Mouse (Mus musculus): Measurements from ENCODE around the gene Crebbp. TPM values are rescaled to one million over a fixed set of nuclear protein-coding genes. Genes with fewer than 3 reads are reported as not detected.
A peak's percentile ranks its signal among the peaks of the same experiment; 100 is the strongest.
"Not testable (repeated sequence)": the region's sequence is repeated elsewhere in the genome, so short reads cannot be mapped to it uniquely, and the experiment has no call there.

Crebbp gene
- polyA plus RNA-seq, 1 experiment from 2014 or later: 14.8 TPM

DNA sequence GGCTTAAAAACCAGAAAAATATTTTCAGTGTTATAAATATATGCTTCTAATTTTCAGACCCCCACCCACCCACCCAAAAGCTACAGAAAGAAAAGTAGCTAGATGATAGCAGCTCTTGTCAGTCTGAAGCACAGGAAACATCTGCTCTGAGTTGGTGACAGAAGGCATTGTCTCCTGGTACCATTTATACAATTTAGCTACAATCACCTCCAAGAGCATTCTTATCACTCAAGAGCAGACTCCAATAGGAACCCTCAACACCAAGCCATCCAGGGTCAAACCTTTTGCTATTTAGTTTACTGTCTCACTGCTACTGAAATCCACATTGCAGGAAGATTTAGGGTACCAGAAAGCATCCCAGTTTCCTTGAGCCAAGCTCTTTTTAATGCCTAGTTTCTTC, 116.9 kb downstream of the Crebbp start:
- Histone ChIP-seq H3K27ac (replicated peaks) (no peak overlapping the region), H3K9ac (ENCODE audit: low read length) (no peak overlapping the region), H3K4me3 (ENCODE audit: low read depth, low read length) (no peak overlapping the region), H3K27me3 (ENCODE audit: control insufficient read depth, insufficient read depth, low read length) (no peaks in the 10 kb centered on the region), H3K4me2 (replicated peaks; ENCODE audit: low read depth) (no peak overlapping the region), H3K36me3 (ENCODE audit: control insufficient read depth, insufficient read depth, low read length) (peaks cover 32% of the 10 kb centered on the region), H3K9me3 (ENCODE audit: control insufficient read depth, low read length) (no peaks in the 10 kb centered on the region), H3K4me1 (replicated peaks; ENCODE audit: control insufficient read depth, insufficient read depth) (no peaks in the 10 kb centered on the region)
- TF ChIP-seq CTCF (IDR thresholded peaks at IDR 0.05; ENCODE audit: low read depth) (no peak), EP300 (optimal IDR thresholded peaks at IDR 0.05) (no peak)
- DNase-seq (ENCODE audit: low spot score): no peak
- ATAC-seq (ENCODE audit: low FRiP score, low TSS enrichment): no peak

DNA sequence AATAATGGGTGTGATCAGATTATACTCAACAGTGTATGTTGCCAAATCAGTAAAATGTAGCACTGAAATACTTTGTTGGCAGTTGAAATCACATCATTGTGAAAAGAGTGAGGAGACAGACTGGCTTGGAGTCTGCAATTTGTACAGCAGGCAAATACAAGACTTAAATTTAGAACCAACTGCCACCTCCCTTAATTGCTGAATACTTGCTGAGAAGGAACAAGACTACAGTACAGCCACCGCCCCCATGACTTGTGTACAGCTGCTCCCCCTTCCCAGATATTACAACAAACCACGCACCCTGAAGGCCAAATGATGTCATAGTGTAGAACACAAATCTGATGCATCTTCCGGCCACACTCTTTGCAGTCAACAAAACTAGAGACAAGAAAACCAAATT, 117.7 kb downstream of the Crebbp start:
- Histone ChIP-seq H3K4me3 (ENCODE audit: low read depth, low read length) (no peak overlapping the region), H3K27ac (replicated peaks) (no peak overlapping the region), H3K4me2 (replicated peaks; ENCODE audit: low read depth) (no peak overlapping the region), H3K9ac (ENCODE audit: low read length) (no peak overlapping the region), H3K4me1 (replicated peaks; ENCODE audit: control insufficient read depth, insufficient read depth) (no peaks in the 10 kb centered on the region), H3K9me3 (ENCODE audit: control insufficient read depth, low read length) (no peaks in the 10 kb centered on the region), H3K36me3 (ENCODE audit: control insufficient read depth, insufficient read depth, low read length) (peaks cover 37% of the 10 kb centered on the region), H3K27me3 (ENCODE audit: control insufficient read depth, insufficient read depth, low read length) (no peaks in the 10 kb centered on the region)
- no peak for ATAC-seq (ENCODE audit: low FRiP score, low TSS enrichment)
- TF ChIP-seq EP300 (optimal IDR thresholded peaks at IDR 0.05): no peak
- no peak for TF ChIP-seq CTCF (IDR thresholded peaks at IDR 0.05; ENCODE audit: low read depth)
- 88% methylated on average over 3 of the region's 3 CpGs for WGBS
- no peak for DNase-seq (ENCODE audit: low spot score)

DNA sequence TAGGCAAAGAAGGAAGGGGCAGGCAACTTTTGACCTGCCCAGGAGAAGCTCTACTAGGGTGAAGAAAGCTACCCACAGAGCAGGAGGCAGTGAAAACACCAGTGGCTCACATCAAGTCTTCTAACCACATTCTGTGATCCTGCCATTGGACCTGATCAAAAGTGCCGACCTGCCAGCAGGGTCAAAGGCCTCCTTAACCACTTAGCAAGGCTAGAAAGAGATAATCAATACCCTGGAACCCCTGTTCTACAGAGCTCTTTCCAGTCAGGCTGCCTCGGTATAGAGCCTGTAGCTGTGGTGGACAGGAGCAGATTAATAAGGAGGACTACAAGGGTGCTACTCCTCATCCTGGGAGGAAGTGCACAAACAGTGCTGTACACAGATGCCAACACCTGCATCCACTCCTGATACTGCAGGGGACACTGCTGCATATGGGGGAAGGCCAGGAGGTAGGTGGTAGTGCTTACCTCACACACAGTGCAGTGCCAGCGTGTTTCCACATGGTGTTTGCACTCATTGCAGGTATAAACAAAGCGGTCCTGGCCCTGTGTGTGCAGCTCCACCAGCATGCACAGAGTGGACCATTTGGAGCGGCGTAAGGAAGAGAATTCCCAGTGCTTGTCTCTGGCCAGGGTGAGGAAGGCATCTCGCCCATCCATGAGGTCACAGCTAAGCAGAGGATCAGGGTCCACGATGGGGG, 126.4 kb downstream of the Crebbp start:
- TF ChIP-seq CTCF (IDR thresholded peaks at IDR 0.05; ENCODE audit: low read depth) (no peak), EP300 (optimal IDR thresholded peaks at IDR 0.05) (no peak)
- 94% methylated on average over 8 of the region's 8 CpGs for WGBS
- Histone ChIP-seq H3K4me1 (replicated peaks; ENCODE audit: control insufficient read depth, insufficient read depth) (no peaks in the 10 kb centered on the region), H3K9ac (ENCODE audit: low read length) (no peak overlapping the region), H3K4me3 (ENCODE audit: low read depth, low read length) (no peak overlapping the region), H3K27me3 (ENCODE audit: control insufficient read depth, insufficient read depth, low read length) (no peaks in the 10 kb centered on the region), H3K4me2 (replicated peaks; ENCODE audit: low read depth) (no peak overlapping the region), H3K9me3 (ENCODE audit: control insufficient read depth, low read length) (no peaks in the 10 kb centered on the region), H3K36me3 (ENCODE audit: control insufficient read depth, insufficient read depth, low read length) (peaks cover 51% of the 10 kb centered on the region), H3K27ac (replicated peaks) (no peak overlapping the region)
- ATAC-seq (ENCODE audit: low FRiP score, low TSS enrichment) (peak; percentile 31; the same call in 1 of the 2 replicates), DNase-seq (ENCODE audit: low spot score) (no peak)

DNA sequence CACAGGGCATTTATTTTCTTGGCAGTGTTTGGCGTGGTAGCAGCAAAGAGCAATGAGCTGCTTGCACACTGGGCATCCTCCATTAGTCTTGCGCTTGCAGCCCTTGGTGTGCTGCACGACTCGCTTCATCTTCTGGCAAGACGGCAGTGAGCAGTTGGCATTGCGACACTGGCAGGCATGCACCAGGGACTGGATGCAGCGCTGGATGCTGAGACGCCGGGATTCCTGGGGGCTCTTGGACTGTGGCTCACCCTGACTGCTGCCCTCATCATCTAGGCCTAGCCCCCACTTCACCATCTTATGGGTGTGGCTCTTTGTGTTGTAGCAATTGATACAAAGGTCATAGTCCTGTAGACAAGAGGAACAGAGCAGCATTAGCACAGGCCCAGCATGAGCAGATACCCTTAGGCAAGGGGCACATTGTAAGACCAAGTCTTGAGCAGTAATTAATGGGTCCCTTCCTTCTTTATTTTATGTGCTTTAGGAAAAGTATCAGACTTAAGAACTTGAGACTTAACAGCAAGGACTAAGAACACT, 127.9 kb downstream of the Crebbp start:
- no peak overlapping the region for H3K27ac ChIP-seq (replicated peaks)
- ATAC-seq (ENCODE audit: low FRiP score, low TSS enrichment): no peak
- H3K9ac ChIP-seq (ENCODE audit: low read length): no peak overlapping the region
- 93% methylated on average over 9 of the region's 9 CpGs for WGBS
- no peak overlapping the region for H3K4me2 ChIP-seq (replicated peaks; ENCODE audit: low read depth)
- peaks cover 40% of the 10 kb centered on the region for H3K36me3 ChIP-seq (ENCODE audit: control insufficient read depth, insufficient read depth, low read length)
- H3K9me3 ChIP-seq (ENCODE audit: control insufficient read depth, low read length): no peaks in the 10 kb centered on the region
- TF ChIP-seq CTCF (IDR thresholded peaks at IDR 0.05; ENCODE audit: low read depth) (no peak), EP300 (optimal IDR thresholded peaks at IDR 0.05) (no peak)
- no peak for DNase-seq (ENCODE audit: low spot score)
- no peak overlapping the region for H3K4me3 ChIP-seq (ENCODE audit: low read depth, low read length)
- no peaks in the 10 kb centered on the region for H3K27me3 ChIP-seq (ENCODE audit: control insufficient read depth, insufficient read depth, low read length)
- no peaks in the 10 kb centered on the region for H3K4me1 ChIP-seq (replicated peaks; ENCODE audit: control insufficient read depth, insufficient read depth)

DNA sequence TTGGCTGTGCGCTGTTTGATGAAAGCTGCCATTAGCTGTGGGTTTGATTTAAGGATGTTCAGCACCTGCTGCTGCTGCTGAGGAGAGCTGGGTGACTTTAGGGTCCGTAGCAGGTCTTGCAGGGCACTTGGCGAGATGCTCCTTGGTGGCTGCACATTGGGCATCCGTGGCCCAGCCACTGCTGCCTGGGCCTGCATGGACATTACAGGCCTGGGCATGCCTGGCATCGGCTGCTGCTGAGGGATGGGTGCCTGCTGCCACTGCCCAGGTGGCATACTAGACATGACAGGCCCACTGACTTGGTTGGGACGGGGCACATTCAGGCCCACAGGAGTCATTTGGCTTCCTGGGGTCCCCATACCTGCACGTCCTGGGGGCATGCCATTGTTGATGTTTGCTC, 128.7 kb downstream of the Crebbp start:
- ATAC-seq (ENCODE audit: low FRiP score, low TSS enrichment): no peak
- WGBS: 93% methylated on average over 7 of the region's 7 CpGs
- H3K4me1 ChIP-seq (replicated peaks; ENCODE audit: control insufficient read depth, insufficient read depth): no peaks in the 10 kb centered on the region
- DNase-seq (ENCODE audit: low spot score): no peak
- peaks cover 34% of the 10 kb centered on the region for H3K36me3 ChIP-seq (ENCODE audit: control insufficient read depth, insufficient read depth, low read length)
- no peaks in the 10 kb centered on the region for H3K9me3 ChIP-seq (ENCODE audit: control insufficient read depth, low read length)
- no peak overlapping the region for H3K9ac ChIP-seq (ENCODE audit: low read length)
- no peak overlapping the region for H3K4me3 ChIP-seq (ENCODE audit: low read depth, low read length)
- TF ChIP-seq CTCF (IDR thresholded peaks at IDR 0.05; ENCODE audit: low read depth) (no peak), EP300 (optimal IDR thresholded peaks at IDR 0.05) (no peak)
- no peak overlapping the region for H3K4me2 ChIP-seq (replicated peaks; ENCODE audit: low read depth)
- H3K27me3 ChIP-seq (ENCODE audit: control insufficient read depth, insufficient read depth, low read length): no peaks in the 10 kb centered on the region
- no peak overlapping the region for H3K27ac ChIP-seq (replicated peaks)

DNA sequence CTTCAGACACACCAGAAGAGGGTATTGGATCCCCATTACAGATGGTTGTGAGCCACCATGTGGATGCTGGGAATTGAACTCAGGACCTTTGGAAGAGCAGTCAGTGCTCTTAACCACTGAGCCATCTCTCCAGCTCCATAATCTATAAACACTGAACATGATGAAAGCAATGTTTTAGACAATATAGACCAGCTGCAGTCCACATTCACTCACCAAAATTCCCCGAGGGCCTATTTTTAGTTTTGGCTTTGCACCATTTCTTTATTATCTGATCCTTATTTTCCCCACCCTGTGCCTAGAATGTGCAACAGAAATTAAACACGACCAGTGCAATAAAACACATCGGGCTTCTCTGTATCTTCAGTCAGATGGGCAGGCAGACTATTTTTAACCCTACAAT, 133.4 kb downstream of the Crebbp start:
- not testable (repeated sequence) for H3K9ac ChIP-seq (ENCODE audit: low read length); ATAC-seq (ENCODE audit: low FRiP score, low TSS enrichment); H3K4me2 ChIP-seq (replicated peaks; ENCODE audit: low read depth); H3K27me3 ChIP-seq (ENCODE audit: control insufficient read depth, insufficient read depth, low read length); H3K4me3 ChIP-seq (ENCODE audit: low read depth, low read length); H3K9me3 ChIP-seq (ENCODE audit: control insufficient read depth, low read length); DNase-seq (ENCODE audit: low spot score); H3K27ac ChIP-seq (replicated peaks); H3K4me1 ChIP-seq (replicated peaks; ENCODE audit: control insufficient read depth, insufficient read depth)
- WGBS: 61% methylated on average over 3 of the region's 3 CpGs
- peaks cover 13% of the 10 kb centered on the region; the same call in 1 of the 2 replicates for H3K36me3 ChIP-seq (ENCODE audit: control insufficient read depth, insufficient read depth, low read length)

All from stomach, postnatal 0 days (tissue).